Comparison of ENCODE assay signal across 11 mouse cellular contexts in the genomic region with DNA sequence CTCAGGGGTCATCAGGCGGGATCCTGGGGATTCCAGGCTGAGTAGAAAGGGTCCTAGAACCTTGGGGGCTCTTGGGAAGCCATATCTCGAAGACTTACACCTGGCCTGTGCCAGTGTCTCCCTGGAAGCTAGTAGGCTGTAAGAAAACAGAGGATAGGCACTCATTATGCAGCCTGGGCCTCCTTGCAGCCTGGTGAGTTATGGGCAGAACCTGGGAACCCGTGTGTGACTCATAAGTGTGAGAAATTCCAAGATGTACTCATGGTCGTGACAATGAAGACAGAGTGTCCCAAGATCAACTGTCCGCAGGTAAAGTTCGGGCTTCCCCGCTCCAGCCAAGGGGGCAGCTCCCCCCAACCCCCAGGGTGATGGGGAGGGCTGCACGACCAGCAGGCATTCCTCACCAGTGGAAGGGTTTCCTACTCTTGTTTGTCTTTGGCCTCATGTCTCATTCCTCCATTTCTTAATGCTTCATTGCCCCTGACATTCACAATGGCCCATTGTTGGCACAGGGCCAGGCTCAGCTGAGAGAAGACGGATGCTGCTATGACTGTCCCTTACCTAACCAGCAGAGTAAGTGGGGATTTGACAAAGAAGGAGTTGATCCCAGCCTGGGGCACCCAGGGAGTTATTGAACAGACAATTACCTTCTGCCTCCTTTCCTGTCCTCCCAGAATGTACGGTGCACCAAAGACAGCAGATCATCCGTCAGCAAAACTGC. TPM values are rescaled to one million over a fixed set of nuclear protein-coding genes. Genes with fewer than 3 reads are reported as not detected.
A peak's percentile ranks its signal among the peaks of the same experiment; 100 is the strongest.
DNase-seq lines count a peak whose midpoint lies in the region; ATAC-seq lines count a peak whose summit lies in the region.
"Had no signal": no experiment of that assay in that cellular context is flagged by ENCODE, and none has a peak within 500 bp of the region (broad histone marks: within the 10 kb centered on the region; RNA-seq: fewer than 3 reads in every experiment).

No protein-coding gene starts in this region.

- peaks cover 9% of the 10 kb centered on the region for H3K4me1 ChIP-seq in midbrain, embryonic 10.5 days
- H3K4me1 ChIP-seq in midbrain, embryonic 13.5 days (replicated peaks): peaks cover 7% of the 10 kb centered on the region; the same call in 1 of the 2 replicates
- H3K4me1 ChIP-seq in embryonic facial prominence, embryonic 14.5 days (ENCODE audit: control insufficient read depth, insufficient read depth, low read length): peaks cover 1% of the 10 kb centered on the region; the same call in 1 of the 2 replicates

- no peak overlapping the region for H3K9ac ChIP-seq in midbrain, embryonic 13.5 days (replicated peaks)
- no peak overlapping the region for H3K9ac ChIP-seq in embryonic facial prominence, embryonic 14.5 days (ENCODE audit: low read depth, low read length)
- H3K9ac ChIP-seq: hindbrain, embryonic 15.5 days had no signal

- peak overlapping the region; percentile 39; the same call in 1 of the 2 replicates for H3K27ac ChIP-seq in midbrain, embryonic 10.5 days (replicated peaks)
- H3K27ac ChIP-seq in midbrain, embryonic 13.5 days: no peak overlapping the region
- H3K27ac ChIP-seq in embryonic facial prominence, embryonic 14.5 days (replicated peaks; ENCODE audit: low read depth, low read length): no peak overlapping the region
- H3K27ac ChIP-seq: hindbrain, embryonic 15.5 days had no signal

- no peaks in the 10 kb centered on the region for H3K27me3 ChIP-seq in midbrain, embryonic 10.5 days (ENCODE audit: low read depth, poor library complexity, severe bottlenecking)
- no peaks in the 10 kb centered on the region for H3K27me3 ChIP-seq in midbrain, embryonic 13.5 days
- H3K27me3 ChIP-seq in embryonic facial prominence, embryonic 14.5 days (replicated peaks; ENCODE audit: control insufficient read depth, insufficient read depth, low read length): no peaks in the 10 kb centered on the region
- H3K27me3 ChIP-seq: hindbrain, embryonic 15.5 days had no signal

- 75% methylated on average over 11 of the region's 11 CpGs for WGBS in midbrain, embryonic 10.5 days
- WGBS in midbrain, embryonic 13.5 days: 60% methylated on average over 11 of the region's 11 CpGs
- WGBS in embryonic facial prominence, embryonic 14.5 days: 57% methylated on average over 10 of the region's 11 CpGs

- H3K4me3 ChIP-seq in midbrain, embryonic 10.5 days: no peak overlapping the region
- H3K4me3 ChIP-seq in midbrain, embryonic 13.5 days (replicated peaks): no peak overlapping the region
- no peak overlapping the region for H3K4me3 ChIP-seq in embryonic facial prominence, embryonic 14.5 days (ENCODE audit: low read depth, low read length)
- H3K4me3 ChIP-seq: hindbrain, embryonic 15.5 days had no signal

- H3K9me3 ChIP-seq in midbrain, embryonic 10.5 days (replicated peaks): no peaks in the 10 kb centered on the region
- H3K9me3 ChIP-seq in midbrain, embryonic 13.5 days: no peaks in the 10 kb centered on the region
- no peaks in the 10 kb centered on the region for H3K9me3 ChIP-seq in embryonic facial prominence, embryonic 14.5 days (ENCODE audit: control insufficient read depth, low read length)
- H3K9me3 ChIP-seq: hindbrain, embryonic 15.5 days had no signal

- DNase-seq in adrenal gland, adult (ENCODE audit: inconsistent age in 2 of 2, low spot score in 1 of 2): peak; percentile 46 to 85
- no peak for DNase-seq in adrenal gland, postnatal 4 days (ENCODE audit: low spot score in 2 of 2)
- DNase-seq in midbrain, embryonic 10.5 days (ENCODE audit: low spot score): no peak
- DNase-seq in embryonic facial prominence, embryonic 14.5 days (ENCODE audit: low spot score): peak; percentile 62
- DNase-seq in retina, adult 2 months (ENCODE audit: low read depth, low spot score): peak; percentile 4
- no peak for DNase-seq in frontal cortex, postnatal 25 days (ENCODE audit: low spot score in 2 of 2)
- DNase-seq in frontal cortex, adult 2 months (ENCODE audit: extremely low spot score in 1 of 2, low spot score in 1 of 2): no peak
- DNase-seq: gastrocnemius, postnatal 25 days had no signal

- no peaks in the 10 kb centered on the region for H3K36me3 ChIP-seq in midbrain, embryonic 10.5 days
- H3K36me3 ChIP-seq in midbrain, embryonic 13.5 days: no peaks in the 10 kb centered on the region
- H3K36me3 ChIP-seq in embryonic facial prominence, embryonic 14.5 days (ENCODE audit: control insufficient read depth, insufficient read depth, low read length): no peaks in the 10 kb centered on the region
- H3K36me3 ChIP-seq: hindbrain, embryonic 15.5 days had no signal

- H3K4me2 ChIP-seq in midbrain, embryonic 13.5 days (replicated peaks): no peak overlapping the region
- H3K4me2 ChIP-seq in embryonic facial prominence, embryonic 14.5 days (ENCODE audit: low read depth, low read length): no peak overlapping the region
- H3K4me2 ChIP-seq: hindbrain, embryonic 15.5 days had no signal

- no peak for ATAC-seq in midbrain, embryonic 13.5 days
- ATAC-seq in embryonic facial prominence, embryonic 14.5 days (ENCODE audit: low read depth): no peak

RNA-seq across cellular contexts. Expression of gene Muc5b, which starts 21.4 kb away (rescaled TPM):
- not detected for total RNA-seq in adrenal gland, postnatal 4 days (2021)
- 0.01 TPM in 2 replicates for polyA plus RNA-seq in midbrain, embryonic 10.5 days (2016; fragmentation: Nextera tagmentation; extraction: Ambion mirVana)
- 0.04 TPM in 2 replicates for polyA plus RNA-seq in midbrain, embryonic 13.5 days (2015; fragmentation: Nextera tagmentation; extraction: Ambion mirVana)
- polyA plus RNA-seq in embryonic facial prominence, embryonic 14.5 days (2014; fragmentation: Nextera tagmentation; extraction: Ambion mirVana): 0.07 and 0.17 TPM in 2 replicates
- polyA plus RNA-seq in frontal cortex, adult 2 months (2012; rRNA removed): 0.02 and 0.06 TPM in 2 replicates
- total RNA-seq: gastrocnemius, postnatal 25 days; left cerebral cortex, postnatal 10 days had no signal

RNA-seq across cellular contexts. Expression of gene Muc5ac, which starts 28.7 kb away (rescaled TPM):
- not detected for total RNA-seq in adrenal gland, postnatal 4 days (2021)
- not detected in 2 replicates for polyA plus RNA-seq in midbrain, embryonic 10.5 days (2016; fragmentation: Nextera tagmentation; extraction: Ambion mirVana)
- not detected in 2 replicates for polyA plus RNA-seq in midbrain, embryonic 13.5 days (2015; fragmentation: Nextera tagmentation; extraction: Ambion mirVana)
- polyA plus RNA-seq in embryonic facial prominence, embryonic 14.5 days (2014; fragmentation: Nextera tagmentation; extraction: Ambion mirVana): 0.03 and 0.04 TPM in 2 replicates
- polyA plus RNA-seq in frontal cortex, adult 2 months (2012; rRNA removed): 0.02 TPM in 1 of 2 replicates, not detected in the other
- total RNA-seq: gastrocnemius, postnatal 25 days; left cerebral cortex, postnatal 10 days had no signal
- polyA plus RNA-seq: hindbrain, embryonic 15.5 days had no signal

Comparison
In these comparisons a context has a peak if more than half of its experiments do, and no peak if none do; other contexts are left out.
1. DNase-seq: peak in adrenal gland, adult (2 of 2), embryonic facial prominence, embryonic 14.5 days (single experiment) and retina, adult 2 months (single experiment); none in adrenal gland, postnatal 4 days (0 of 2), midbrain, embryonic 10.5 days (single experiment), frontal cortex, postnatal 25 days (0 of 2) and frontal cortex, adult 2 months (0 of 2).